Mouse (Mus musculus): ENCODE measurements around the gene Thada.

DNA sequence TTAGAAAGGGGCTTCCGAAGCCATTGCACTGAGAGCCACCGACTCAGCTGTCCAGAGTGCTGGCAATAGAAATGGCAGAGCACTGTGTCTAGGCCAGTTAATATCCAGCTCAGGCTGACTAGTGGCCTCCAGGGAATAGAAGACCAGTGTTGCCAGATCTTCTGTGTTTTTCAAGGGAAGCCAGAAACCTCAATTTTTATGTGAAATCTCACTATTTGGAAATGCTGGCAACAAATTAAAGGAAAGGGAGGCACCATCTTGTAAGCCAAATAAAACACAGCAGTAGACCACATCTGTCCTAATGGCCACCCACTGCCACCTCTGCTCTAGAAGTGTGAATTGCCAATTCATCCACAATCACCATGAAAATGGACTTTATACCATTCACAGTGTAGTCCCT lies 76.0 kb downstream of the Thada start:
- TF ChIP-seq CTCF (conservative IDR thresholded peaks at IDR 0.05 in 1 of 2, IDR thresholded peaks at IDR 0.05 in 1 of 2; ENCODE audit: low read depth in 2 of 2, low read length in 2 of 2) = no peak
- no peak for TF ChIP-seq TCF12 (IDR thresholded peaks at IDR 0.05; ENCODE audit: low read depth, low read length)
- TF ChIP-seq UBTF (IDR thresholded peaks at IDR 0.05; ENCODE audit: low read depth, low read length) = no peak
- TF ChIP-seq POLR2A (IDR thresholded peaks at IDR 0.05; ENCODE audit: low read depth, low read length) = no peak
- no peak for TF ChIP-seq NELFE (IDR thresholded peaks at IDR 0.05; ENCODE audit: low read depth, low read length)
- no peak for TF ChIP-seq NRF1 (IDR thresholded peaks at IDR 0.05; ENCODE audit: low read depth, low read length)
- TF ChIP-seq EP300 (IDR thresholded peaks at IDR 0.05; ENCODE audit: low read length) = no peak
- no peak for TF ChIP-seq CHD2 (IDR thresholded peaks at IDR 0.05; ENCODE audit: low read length)

All from CH12.LX (cell line).